Mouse (Mus musculus) brain, embryonic 14.5 days (tissue): ENCODE measurements around the gene Kit.

Source experiments
- CTCF ChIP-seq: fragments of 200-500 bp; IDR thresholded peaks from 2 replicates; pipeline ENCODE4 v1.5.1; 2012; ENCODE audit warnings: inconsistent platforms, mild to moderate bottlenecking, moderate library complexity, borderline replicate concordance; ENCODE audit not compliant: insufficient read depth, insufficient read length; ENCODE audit errors: extremely low read depth
- POLR2A ChIP-seq: fragments of 200-500 bp; IDR thresholded peaks from 2 replicates; pipeline ENCODE4 v1.6.1; 2012; ENCODE audit warnings: mild to moderate bottlenecking, inconsistent platforms, borderline replicate concordance; ENCODE audit not compliant: poor library complexity, insufficient read depth, insufficient read length, severe bottlenecking; ENCODE audit errors: extremely low read depth

GRCm38 (mm10) chr5:75595319-75595718 lies 20.6 kb downstream of the Kit start:
- TF ChIP-seq POLR2A (no peak), CTCF (no peak)
